Mouse (Mus musculus) small intestine, adult 2 months (tissue): ENCODE data around the gene Grk4.

Source experiments
- CTCF ChIP-seq: fragments of 200-500 bp; IDR thresholded peaks from 2 replicates; pipeline ENCODE4 v1.5.1; 2012; ENCODE audit warnings: low read depth, mild to moderate bottlenecking, control low read depth, inconsistent platforms, low read length, moderate library complexity, mixed read lengths; ENCODE audit not compliant: insufficient replicate concordance, insufficient read length; ENCODE audit errors: extremely low read depth
- POLR2A ChIP-seq: fragments of 200-500 bp; IDR thresholded peaks from 2 replicates; pipeline ENCODE4 v1.6.1; 2012; ENCODE audit warnings: low read depth, mild to moderate bottlenecking, control low read depth, inconsistent platforms, low read length, moderate library complexity

DNA sequence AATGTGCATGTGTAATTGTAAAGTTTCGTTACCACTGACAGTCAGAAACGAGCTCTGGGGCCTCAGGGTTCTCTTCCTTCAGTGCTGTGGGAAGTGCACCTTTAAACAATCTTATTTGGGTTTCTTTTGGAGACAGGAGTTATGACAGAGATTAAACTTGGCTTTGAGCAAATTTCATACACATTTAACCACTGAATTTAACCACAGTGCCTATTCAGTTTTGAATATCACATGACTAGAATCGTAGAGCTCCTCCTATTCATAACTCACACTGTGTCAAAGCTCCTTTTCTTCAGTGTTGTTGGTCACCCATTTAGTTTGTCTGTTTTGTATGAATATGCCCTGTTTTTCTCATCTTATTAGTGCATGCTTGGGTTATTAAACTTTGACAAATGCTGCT, 111.6 kb downstream of the Grk4 start:
- TF ChIP-seq CTCF (no peak), POLR2A (no peak)
